Mouse (Mus musculus) midbrain, embryonic 15.5 days (tissue): ENCODE data around the gene Dnal1. TPM values are rescaled to one million over a fixed set of nuclear protein-coding genes. Genes with fewer than 3 reads are reported as not detected.
"Not testable (repeated sequence)": the region's sequence is repeated elsewhere in the genome, so short reads cannot be mapped to it uniquely, and the experiment has no call there.

Experiments
- ATAC-seq: fragments of 200-750 bp; cut with Nextera tagmentation; replicated peaks from 2 replicates; pipeline ENCODE4 v1.8.0; 2017; ENCODE audit warnings: moderate TSS enrichment
- H3K27ac ChIP-seq: fragments of 300-500 bp; sonication (generic); 2 replicates; pipeline ENCODE4 v1.5.1; 2015; ENCODE audit warnings: mild to moderate bottlenecking, inconsistent platforms
- H3K27me3 ChIP-seq: fragments of 300-500 bp; sonication (generic); replicated peaks from 2 replicates; pipeline ENCODE4 v1.6.1; 2015; ENCODE audit warnings: inconsistent platforms
- H3K36me3 ChIP-seq: fragments of 300-500 bp; sonication (generic); replicated peaks from 2 replicates; pipeline ENCODE4 v1.6.1; 2015; ENCODE audit warnings: inconsistent platforms
- H3K4me1 ChIP-seq: fragments of 300-500 bp; sonication (generic); 2 replicates; pipeline ENCODE4 v1.6.1; 2015; ENCODE audit warnings: inconsistent platforms
- H3K4me2 ChIP-seq: fragments of 300-500 bp; sonication (generic); 2 replicates; pipeline ENCODE4 v1.6.1; 2015; ENCODE audit warnings: inconsistent platforms, mild to moderate bottlenecking, moderate library complexity
- H3K4me3 ChIP-seq: fragments of 300-500 bp; sonication (generic); 2 replicates; pipeline ENCODE4 v1.5.1; 2015; ENCODE audit warnings: mild to moderate bottlenecking, inconsistent platforms
- H3K9ac ChIP-seq: fragments of 300-500 bp; sonication (generic); 2 replicates; pipeline ENCODE4 v1.6.1; 2015; ENCODE audit warnings: mild to moderate bottlenecking, inconsistent platforms
- H3K9me3 ChIP-seq: fragments of 300-500 bp; sonication (generic); 2 replicates; pipeline ENCODE4 v1.6.1; 2016; ENCODE audit warnings: inconsistent platforms
- WGBS: fragments of 180-500 bp; shearing (Covaris S2); methylation state at CpG from one replicate; pipeline ENCODE4 v1.1.7; 2015; ENCODE audit warnings: mixed read lengths; 5-methylcytosine and 5-hydroxymethylcytosine counted together
- polyA plus RNA-seq: library from polyadenylated mRNA; unstranded; fragments of >200 nt; fragmentation: Nextera tagmentation; extraction: Ambion mirVana; gene quantifications from 2 replicates; pipeline ENCODE4 v1.2.1, GENCODE M21; 2015

Dnal1 gene
- 8.2 and 10.8 TPM in 2 replicates for polyA plus RNA-seq

DNA sequence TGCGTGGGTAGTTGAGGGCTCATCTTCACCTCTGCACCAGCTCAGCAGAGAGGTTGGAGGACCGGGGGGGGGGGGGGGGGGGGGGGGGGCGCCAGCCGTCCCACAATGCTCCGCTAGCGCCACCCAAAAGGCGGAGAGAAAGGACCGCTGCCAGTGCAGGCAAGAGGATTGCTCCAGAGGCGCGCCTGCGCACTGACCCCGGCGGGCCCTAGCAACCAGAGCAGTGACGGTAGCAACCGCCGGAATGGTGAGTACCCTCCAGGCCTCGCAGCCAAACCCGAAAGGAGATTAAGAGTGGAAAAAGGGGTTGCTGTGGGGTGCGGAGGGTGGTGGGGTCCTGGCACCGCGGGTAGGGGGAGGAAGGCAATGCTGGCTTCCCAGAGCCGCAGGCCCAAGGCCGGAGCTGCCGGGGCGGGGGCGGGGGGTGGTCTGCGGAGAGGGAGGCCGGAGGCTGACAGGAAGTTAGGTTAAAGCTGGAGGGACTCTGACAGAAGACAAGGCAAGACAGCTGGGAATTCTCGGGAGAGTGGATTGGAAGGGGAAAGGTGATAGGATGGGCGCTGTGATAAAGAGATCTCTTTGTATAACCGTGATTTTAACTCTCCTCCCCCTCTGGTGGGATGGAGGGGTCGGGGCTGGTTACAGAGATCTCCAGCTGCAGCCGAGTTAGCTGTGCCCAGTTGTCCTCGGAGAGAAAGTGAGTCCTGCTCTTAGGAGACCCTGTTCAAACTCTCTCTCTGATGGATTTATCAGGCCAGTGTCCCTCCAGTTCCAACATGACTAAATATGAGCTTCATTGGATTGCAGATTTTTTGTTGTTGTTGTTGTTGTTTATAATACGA is at the start of gene Dnal1:
TSS of gene Dnal1 (plus strand) at position 214 of the 842 bp plus-strand sequence.
- no peaks in the 10 kb centered on the region for H3K9me3 ChIP-seq
- peaks cover 10% of the 10 kb centered on the region for H3K4me1 ChIP-seq
- peak within 1 kb of the TSS; percentile 97 for H3K4me3 ChIP-seq
- no peaks in the 10 kb centered on the region for H3K27me3 ChIP-seq
- H3K9ac ChIP-seq: peak within 1 kb of the TSS; percentile 78
- WGBS: 3% methylated on average over 29 of the region's 35 CpGs
- H3K36me3 ChIP-seq: no peaks in the 10 kb centered on the region
- H3K4me2 ChIP-seq: peak within 1 kb of the TSS; percentile 64
- ATAC-seq: peak; percentile 98
- H3K27ac ChIP-seq: peak within 1 kb of the TSS; percentile 84

DNA sequence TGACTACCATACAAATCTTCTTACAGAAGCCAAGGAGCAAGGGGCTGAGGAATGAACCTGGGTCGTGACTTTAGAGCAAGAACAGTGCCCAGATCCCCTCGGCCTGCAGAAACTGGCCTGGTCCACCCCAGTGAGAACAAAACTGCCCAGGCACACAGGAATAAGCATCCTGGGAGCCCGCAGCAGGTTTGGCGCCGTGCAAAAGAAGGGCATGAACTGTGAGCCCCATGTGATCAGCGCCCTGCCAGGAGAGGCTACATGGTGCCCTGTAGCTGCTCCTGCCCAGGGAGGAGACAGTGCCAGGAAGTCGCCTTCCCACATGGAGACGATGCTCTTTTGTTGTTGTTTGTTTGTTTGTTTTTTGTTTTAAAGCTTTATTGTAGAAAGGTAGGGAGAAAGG is 49.5 kb upstream of the Dnal1 start:
- Histone ChIP-seq H3K9me3 (no peaks in the 10 kb centered on the region), H3K36me3 (no peaks in the 10 kb centered on the region), H3K4me3 (no peak overlapping the region), H3K4me1 (no peaks in the 10 kb centered on the region), H3K4me2 (no peak overlapping the region), H3K27me3 (peaks cover 17% of the 10 kb centered on the region), H3K9ac (no peak overlapping the region), H3K27ac (no peak overlapping the region)
- no peak for ATAC-seq
- 76% methylated on average over 8 of the region's 8 CpGs for WGBS

DNA sequence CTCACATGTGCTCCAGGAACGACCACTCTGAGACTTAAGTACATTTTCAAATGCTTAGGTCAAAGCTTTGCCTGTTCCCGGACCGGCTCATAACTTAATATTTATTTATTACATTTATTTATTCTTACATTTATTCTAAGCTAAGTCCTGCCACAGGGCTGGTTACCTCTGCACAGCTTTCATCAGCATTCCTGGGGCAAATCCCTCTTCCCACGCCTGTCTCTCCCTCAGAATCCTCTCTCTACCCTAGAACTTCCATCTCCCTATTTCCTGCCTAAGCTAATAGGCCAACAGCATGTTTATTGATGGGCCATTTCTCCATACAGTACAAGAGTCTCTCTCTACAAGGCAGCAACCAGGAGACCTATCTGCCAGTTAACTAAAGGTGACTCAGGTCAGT is 46.4 kb upstream of the Dnal1 start:
- Histone ChIP-seq H3K9me3 (no peaks in the 10 kb centered on the region), H3K4me3 (no peak overlapping the region), H3K36me3 (no peaks in the 10 kb centered on the region), H3K27ac (no peak overlapping the region), H3K9ac (no peak overlapping the region), H3K27me3 (peaks cover 19% of the 10 kb centered on the region), H3K4me1 (no peaks in the 10 kb centered on the region), H3K4me2 (no peak overlapping the region)
- ATAC-seq: no peak
- 85% methylated on average over 4 of the region's 4 CpGs for WGBS

DNA sequence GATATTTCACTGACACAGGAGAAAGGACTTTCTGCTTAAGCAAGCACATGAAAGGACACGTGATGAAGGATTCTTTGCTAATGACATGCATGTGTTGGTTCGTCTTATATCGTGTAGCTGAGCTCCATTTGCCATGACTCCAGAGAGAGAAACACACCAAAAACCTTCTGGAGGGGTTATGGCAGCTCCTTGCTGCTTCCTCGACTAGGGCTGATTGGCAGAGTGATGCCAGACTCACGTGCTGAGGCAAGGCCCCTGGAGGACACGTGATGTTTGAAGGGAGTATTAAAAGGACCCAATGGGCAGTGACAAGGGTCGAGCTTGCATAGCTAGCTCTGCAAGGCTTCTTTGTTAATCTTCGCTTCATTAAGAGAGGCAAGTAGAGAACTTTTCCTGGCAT is 45.9 kb upstream of the Dnal1 start:
- Histone ChIP-seq H3K27me3 (peaks cover 19% of the 10 kb centered on the region), H3K4me2 (no peak overlapping the region), H3K4me3 (no peak overlapping the region), H3K27ac (no peak overlapping the region), H3K9me3 (no peaks in the 10 kb centered on the region), H3K4me1 (no peaks in the 10 kb centered on the region), H3K9ac (no peak overlapping the region), H3K36me3 (no peaks in the 10 kb centered on the region)
- no peak for ATAC-seq
- 50% methylated on average over 8 of the region's 8 CpGs for WGBS

DNA sequence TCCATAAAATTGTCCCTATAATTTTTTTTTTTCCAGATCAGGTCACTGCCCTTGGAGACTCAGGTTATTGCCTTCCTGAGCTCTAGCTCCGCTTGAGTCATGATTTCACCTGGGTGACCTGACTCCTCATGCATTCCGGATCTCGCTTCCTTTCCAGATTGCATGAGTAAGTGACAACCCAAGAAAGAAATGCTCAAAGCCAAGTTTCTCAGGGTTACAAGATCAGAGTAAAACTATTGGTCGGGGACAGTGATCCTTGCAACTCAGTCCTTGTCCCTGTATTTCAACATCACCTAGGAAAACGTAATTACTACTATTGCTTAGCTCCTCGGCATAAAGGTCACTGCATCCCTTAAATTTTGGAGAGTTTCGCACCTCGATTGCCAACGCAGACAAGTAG is 45.2 kb upstream of the Dnal1 start, which contains the start of gene Acot5:
TSS of gene Acot5 (plus strand) at position 340 of the 400 bp plus-strand sequence.
- ATAC-seq: no peak
- Histone ChIP-seq H3K27me3 (peaks cover 19% of the 10 kb centered on the region), H3K4me1 (no peaks in the 10 kb centered on the region), H3K4me2 (peak within 1 kb of the TSS; percentile 58), H3K9me3 (no peaks in the 10 kb centered on the region), H3K27ac (no peak within 1 kb of the TSS), H3K4me3 (peak within 1 kb of the TSS; percentile 43), H3K36me3 (no peaks in the 10 kb centered on the region), H3K9ac (peak within 1 kb of the TSS; percentile 24; the same call in 1 of the 2 replicates)
- 60% methylated on average over 9 of the region's 9 CpGs for WGBS

DNA sequence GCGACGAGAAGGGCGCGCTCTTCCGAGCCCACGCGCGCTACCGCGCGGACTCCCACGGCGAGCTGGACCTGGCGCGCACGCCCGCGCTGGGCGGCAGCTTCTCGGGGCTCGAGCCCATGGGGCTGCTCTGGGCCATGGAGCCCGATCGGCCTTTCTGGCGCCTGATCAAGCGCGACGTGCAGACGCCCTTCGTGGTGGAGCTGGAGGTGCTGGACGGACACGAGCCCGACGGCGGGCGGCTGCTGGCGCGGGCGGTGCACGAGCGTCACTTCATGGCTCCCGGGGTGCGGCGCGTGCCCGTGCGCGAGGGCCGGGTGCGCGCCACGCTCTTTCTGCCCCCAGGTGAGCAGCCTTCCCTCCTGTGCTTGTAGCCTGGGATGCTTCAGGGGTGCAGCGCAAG is 44.6 kb upstream of the Dnal1 start:
- not testable (repeated sequence) for H3K4me1 ChIP-seq, H3K9me3 ChIP-seq, H3K36me3 ChIP-seq, H3K27ac ChIP-seq, ATAC-seq
- WGBS: under 1% methylated on average over 47 of the region's 52 CpGs
- Histone ChIP-seq H3K27me3 (peaks cover 19% of the 10 kb centered on the region), H3K4me3 (peak overlapping the region; percentile 43), H3K9ac (peak overlapping the region; percentile 24; the same call in 1 of the 2 replicates), H3K4me2 (peak overlapping the region; percentile 58)

DNA sequence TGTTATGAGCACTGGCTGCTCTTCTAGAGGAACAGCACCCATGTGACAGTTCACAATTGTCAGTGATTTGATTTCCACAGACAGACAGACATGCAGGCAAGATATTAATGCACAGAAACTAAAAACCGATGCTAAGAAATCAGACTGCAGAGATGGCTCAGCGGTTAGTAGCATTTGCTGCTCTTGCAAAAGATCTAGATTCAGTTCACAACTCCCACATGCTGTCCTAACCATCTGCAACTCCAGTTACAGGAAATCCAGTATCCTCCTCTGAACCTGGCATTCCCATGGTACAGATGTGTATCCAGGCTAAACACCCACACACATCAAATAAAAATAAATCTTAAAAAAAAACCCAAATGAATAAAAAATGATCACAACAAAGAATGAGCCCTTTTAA is 42.5 kb upstream of the Dnal1 start:
- H3K4me1 ChIP-seq: no peaks in the 10 kb centered on the region
- no peak overlapping the region for H3K4me3 ChIP-seq
- H3K27me3 ChIP-seq: peaks cover 19% of the 10 kb centered on the region
- no peak overlapping the region for H3K9ac ChIP-seq
- 90% methylated on average over 2 of the region's 2 CpGs for WGBS
- no peak for ATAC-seq
- no peak overlapping the region for H3K4me2 ChIP-seq
- no peaks in the 10 kb centered on the region for H3K9me3 ChIP-seq
- H3K36me3 ChIP-seq: no peaks in the 10 kb centered on the region
- no peak overlapping the region for H3K27ac ChIP-seq

DNA sequence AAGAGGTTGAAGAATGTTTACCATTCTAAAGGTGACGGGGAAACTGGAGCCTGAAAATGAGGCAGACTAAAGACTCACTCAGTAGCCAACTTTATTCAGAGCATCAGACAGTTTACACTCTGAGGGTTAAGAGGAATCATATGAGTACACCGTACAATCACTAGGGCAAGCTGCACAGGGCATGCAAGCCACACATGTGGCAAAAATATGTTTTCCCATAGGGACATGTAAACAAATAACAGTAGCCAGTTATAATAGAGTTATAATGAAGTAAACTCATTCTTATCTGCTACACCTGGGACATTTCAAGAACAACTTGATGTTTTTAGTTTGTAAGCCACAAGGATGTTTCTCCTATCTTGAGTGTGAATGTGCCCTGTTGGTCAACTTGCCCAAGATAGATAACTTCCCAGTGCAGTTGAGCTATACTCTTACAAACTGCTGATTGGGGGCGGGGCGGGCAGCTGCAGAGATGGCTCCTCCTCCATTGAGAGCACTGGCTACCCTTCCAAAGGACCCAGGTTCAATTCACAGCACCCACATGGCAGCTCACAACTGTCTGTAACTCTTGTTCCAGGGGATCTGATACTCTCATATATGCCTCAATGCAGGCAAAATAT is 36.7 kb upstream of the Dnal1 start:
- Histone ChIP-seq H3K4me3 (no peak overlapping the region), H3K9me3 (no peaks in the 10 kb centered on the region), H3K4me2 (no peak overlapping the region), H3K9ac (no peak overlapping the region), H3K36me3 (no peaks in the 10 kb centered on the region), H3K4me1 (no peaks in the 10 kb centered on the region), H3K27me3 (no peaks in the 10 kb centered on the region), H3K27ac (no peak overlapping the region)
- ATAC-seq: no peak
- 86% methylated on average over 4 of the region's 4 CpGs for WGBS

DNA sequence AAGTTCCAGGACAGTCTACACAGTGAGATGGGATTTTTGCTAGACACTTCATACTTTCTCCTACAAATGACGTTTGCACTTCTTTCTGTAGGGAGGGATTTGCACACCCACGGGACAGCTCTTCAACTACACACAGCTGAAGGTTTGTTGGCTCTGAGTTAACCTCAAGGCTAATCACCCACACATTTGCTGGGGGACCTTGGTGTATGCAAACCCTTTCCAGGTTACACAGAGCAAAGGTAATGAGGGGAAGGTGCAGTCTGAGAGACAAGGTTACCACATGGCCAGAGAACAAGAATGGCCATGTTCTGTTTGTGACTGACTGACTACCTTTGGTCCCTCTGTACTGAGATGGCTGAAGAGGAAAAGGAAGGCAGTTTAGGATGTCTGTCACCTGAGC is 30.3 kb upstream of the Dnal1 start:
- Histone ChIP-seq H3K36me3 (no peaks in the 10 kb centered on the region), H3K4me2 (no peak overlapping the region), H3K4me3 (no peak overlapping the region), H3K27me3 (no peaks in the 10 kb centered on the region), H3K9ac (no peak overlapping the region), H3K4me1 (no peaks in the 10 kb centered on the region), H3K9me3 (no peaks in the 10 kb centered on the region), H3K27ac (no peak overlapping the region)
- WGBS: 88% methylated on average over 2 of the region's 2 CpGs
- ATAC-seq: no peak

DNA sequence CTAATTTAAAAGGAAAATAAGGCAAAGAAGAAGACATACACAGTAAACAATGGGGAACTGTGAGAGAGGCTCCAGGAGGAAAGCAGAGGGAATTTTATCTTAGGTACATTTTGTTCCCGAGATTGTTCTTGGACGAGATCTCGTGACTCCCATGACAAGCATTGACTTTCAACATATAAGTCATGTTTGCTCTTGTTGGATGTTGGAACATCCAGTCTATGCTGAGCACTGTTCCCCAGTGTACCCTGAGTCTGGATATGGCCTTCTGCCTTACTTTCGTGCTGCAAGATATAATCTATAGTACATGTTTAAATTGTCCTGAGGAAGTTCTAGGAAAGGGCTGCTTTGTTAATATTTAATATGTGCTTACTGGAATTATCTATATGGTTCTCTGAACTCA is 29.6 kb upstream of the Dnal1 start:
- 0 out of 2 replicates have a peak, but pooled peaks cover under 1% of the 10 kb centered on the region for H3K9me3 ChIP-seq
- no peaks in the 10 kb centered on the region for H3K36me3 ChIP-seq
- no peaks in the 10 kb centered on the region for H3K27me3 ChIP-seq
- no peak overlapping the region for H3K9ac ChIP-seq
- H3K27ac ChIP-seq: no peak overlapping the region
- WGBS: 91% methylated on average over 4 of the region's 4 CpGs
- H3K4me1 ChIP-seq: no peaks in the 10 kb centered on the region
- no peak overlapping the region for H3K4me3 ChIP-seq
- no peak overlapping the region for H3K4me2 ChIP-seq
- ATAC-seq: no peak

DNA sequence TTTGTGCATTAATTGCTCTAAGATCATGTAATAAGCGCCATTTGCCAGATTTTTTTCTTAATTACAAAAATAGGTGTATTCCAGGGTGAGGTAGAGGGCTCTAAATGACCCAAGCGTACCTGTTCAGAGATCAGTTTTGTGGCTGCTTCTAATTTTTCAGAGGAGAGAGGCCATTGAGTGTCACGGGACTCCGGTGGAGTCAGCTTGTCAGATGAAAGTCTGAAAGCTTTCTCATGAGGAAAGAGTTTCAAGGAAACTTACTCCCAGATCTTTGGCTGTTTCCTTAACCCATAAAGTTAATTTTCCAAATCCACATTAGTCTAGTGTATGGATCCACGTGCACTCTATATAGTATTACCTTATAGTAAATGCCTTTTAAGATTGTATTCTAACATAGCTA is 19.5 kb upstream of the Dnal1 start:
- not testable (repeated sequence) for H3K4me1 ChIP-seq, H3K36me3 ChIP-seq, H3K9ac ChIP-seq, H3K27me3 ChIP-seq, H3K4me2 ChIP-seq, H3K4me3 ChIP-seq, H3K27ac ChIP-seq, ATAC-seq, H3K9me3 ChIP-seq
- 84% methylated on average over 5 of the region's 5 CpGs for WGBS

DNA sequence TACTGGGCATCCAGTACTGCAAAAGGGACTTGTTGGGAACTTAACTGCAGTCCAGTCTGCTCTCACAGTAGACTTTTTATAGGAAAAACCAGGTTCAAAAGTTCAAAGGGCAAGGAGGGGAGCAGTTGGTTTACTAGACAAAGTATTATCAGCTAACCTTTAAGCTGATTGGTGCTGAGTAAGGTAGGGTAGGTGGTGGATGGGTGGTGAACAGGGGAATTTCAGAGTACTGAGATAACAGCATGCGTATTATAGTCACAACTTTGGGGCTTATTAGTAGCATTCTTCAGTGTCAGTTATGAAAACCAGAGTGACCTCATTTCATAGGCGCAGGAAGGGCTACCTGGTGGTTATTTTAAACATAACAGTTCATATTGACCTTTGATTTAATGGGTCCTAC is 14.6 kb upstream of the Dnal1 start:
- H3K4me1 ChIP-seq: peaks cover 7% of the 10 kb centered on the region
- no peak overlapping the region for H3K27ac ChIP-seq
- no peaks in the 10 kb centered on the region for H3K9me3 ChIP-seq
- H3K27me3 ChIP-seq: no peaks in the 10 kb centered on the region
- no peak overlapping the region for H3K4me3 ChIP-seq
- no peak overlapping the region for H3K9ac ChIP-seq
- ATAC-seq: no peak
- no peaks in the 10 kb centered on the region for H3K36me3 ChIP-seq
- 99% methylated on average over 2 of the region's 2 CpGs for WGBS
- no peak overlapping the region for H3K4me2 ChIP-seq

DNA sequence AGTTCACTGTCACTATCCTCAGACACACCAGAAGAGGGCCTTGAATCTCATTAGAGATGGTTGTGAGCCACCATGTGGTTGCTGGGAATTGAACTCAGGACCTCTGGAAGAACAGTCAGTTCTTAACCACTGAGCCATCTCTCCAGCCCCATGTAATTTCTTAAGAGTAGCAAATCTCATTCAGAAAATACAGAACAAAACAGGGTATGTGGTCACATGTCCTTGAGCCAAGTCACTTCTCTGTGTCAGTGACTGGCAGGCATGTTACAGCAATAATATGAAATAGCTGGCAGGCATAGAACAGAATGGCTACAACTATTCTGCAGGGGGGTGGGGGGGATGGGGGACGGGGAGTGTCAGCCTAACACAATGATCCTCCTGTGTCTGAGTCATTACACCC is 14.1 kb upstream of the Dnal1 start:
- 43% methylated on average over 1 of the region's 1 CpGs for WGBS
- ATAC-seq: no peak
- Histone ChIP-seq H3K4me3 (no peak overlapping the region), H3K36me3 (no peaks in the 10 kb centered on the region), H3K4me2 (peak overlapping the region; percentile 74), H3K9me3 (no peaks in the 10 kb centered on the region), H3K27ac (no peak overlapping the region), H3K27me3 (no peaks in the 10 kb centered on the region), H3K9ac (no peak overlapping the region), H3K4me1 (peaks cover 7% of the 10 kb centered on the region)
